Mouse (Mus musculus): ENCODE results near the gene Celsr1. TPM values are rescaled to one million over a fixed set of nuclear protein-coding genes. Genes with fewer than 3 reads are reported as not detected.
A peak's percentile ranks its signal among the peaks of the same experiment; 100 is the strongest.
"Not testable (repeated sequence)": the region's sequence is repeated elsewhere in the genome, so short reads cannot be mapped to it uniquely, and the experiment has no call there.

Celsr1 gene
- polyA plus RNA-seq, 1 experiment from 2014 or later = 2.0 TPM

DNA sequence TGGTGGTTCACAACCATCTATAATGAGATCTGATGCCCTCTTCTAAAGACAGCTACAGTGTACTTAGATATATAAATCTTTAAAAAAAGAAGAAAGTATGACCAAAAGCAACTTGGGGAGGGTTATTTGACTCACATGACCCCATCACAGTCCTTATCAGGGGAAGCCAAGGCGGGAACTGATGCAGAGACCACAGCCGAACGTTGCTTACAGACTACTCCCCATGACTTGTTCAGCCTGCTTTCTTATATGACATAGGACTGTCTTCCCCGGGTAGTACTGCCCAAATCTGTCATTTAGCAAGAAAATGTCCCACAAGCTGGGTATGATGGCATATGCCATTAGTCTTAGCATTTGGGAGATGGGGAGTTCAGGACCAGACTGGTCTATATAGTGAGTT lies 144.3 kb downstream of the Celsr1 start:
- WGBS = 83% methylated on average over 4 of the region's 4 CpGs
- Histone ChIP-seq H3K36me3 (ENCODE audit: control insufficient read depth, insufficient read depth, low read length) (peaks cover 27% of the 10 kb centered on the region), H3K27ac (replicated peaks) (no peak overlapping the region), H3K4me1 (replicated peaks; ENCODE audit: control insufficient read depth, insufficient read depth) (no peaks in the 10 kb centered on the region), H3K27me3 (ENCODE audit: control insufficient read depth, insufficient read depth, low read length) (no peaks in the 10 kb centered on the region), H3K4me3 (ENCODE audit: low read depth, low read length) (no peak overlapping the region), H3K9me3 (ENCODE audit: control insufficient read depth, low read length) (no peaks in the 10 kb centered on the region), H3K9ac (ENCODE audit: low read length) (no peak overlapping the region), H3K4me2 (replicated peaks; ENCODE audit: low read depth) (no peak overlapping the region)
- no peak for TF ChIP-seq CTCF (IDR thresholded peaks at IDR 0.05; ENCODE audit: low read depth)
- no peak for TF ChIP-seq EP300 (optimal IDR thresholded peaks at IDR 0.05)
- DNase-seq (ENCODE audit: low spot score) (no peak), ATAC-seq (ENCODE audit: low FRiP score, low TSS enrichment) (no peak)

DNA sequence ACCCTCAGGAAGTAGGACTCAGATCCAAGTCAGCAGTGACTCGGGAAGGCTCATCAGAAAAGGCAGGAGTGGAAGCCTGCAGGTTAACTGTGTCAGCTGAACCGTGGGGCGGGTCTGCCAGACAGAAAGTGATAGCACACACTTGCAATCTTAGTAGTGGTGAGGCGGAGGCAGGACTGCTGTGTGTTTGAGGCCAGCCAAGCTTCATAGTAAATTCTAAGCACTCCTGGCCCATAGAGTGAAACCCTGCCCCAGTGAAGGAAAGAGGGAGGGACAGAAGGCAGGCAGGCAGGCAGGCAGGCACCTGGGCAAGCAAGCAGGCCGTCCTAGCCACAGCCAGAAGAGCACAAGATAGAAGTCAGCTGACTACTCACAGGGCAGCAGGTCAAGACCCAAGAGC lies 148.0 kb downstream of the Celsr1 start:
- Histone ChIP-seq H3K4me2 (replicated peaks; ENCODE audit: low read depth) (no peak overlapping the region), H3K9ac (ENCODE audit: low read length) (no peak overlapping the region), H3K4me3 (ENCODE audit: low read depth, low read length) (no peak overlapping the region), H3K27ac (replicated peaks) (no peak overlapping the region), H3K36me3 (ENCODE audit: control insufficient read depth, insufficient read depth, low read length) (peaks cover 24% of the 10 kb centered on the region), H3K4me1 (replicated peaks; ENCODE audit: control insufficient read depth, insufficient read depth) (no peaks in the 10 kb centered on the region), H3K27me3 (ENCODE audit: control insufficient read depth, insufficient read depth, low read length) (no peaks in the 10 kb centered on the region), H3K9me3 (ENCODE audit: control insufficient read depth, low read length) (no peaks in the 10 kb centered on the region)
- WGBS = 73% methylated on average over 5 of the region's 5 CpGs
- ATAC-seq (ENCODE audit: low FRiP score, low TSS enrichment) (no peak), DNase-seq (ENCODE audit: low spot score) (no peak)
- TF ChIP-seq CTCF (IDR thresholded peaks at IDR 0.05; ENCODE audit: low read depth) = no peak
- no peak for TF ChIP-seq EP300 (optimal IDR thresholded peaks at IDR 0.05)

DNA sequence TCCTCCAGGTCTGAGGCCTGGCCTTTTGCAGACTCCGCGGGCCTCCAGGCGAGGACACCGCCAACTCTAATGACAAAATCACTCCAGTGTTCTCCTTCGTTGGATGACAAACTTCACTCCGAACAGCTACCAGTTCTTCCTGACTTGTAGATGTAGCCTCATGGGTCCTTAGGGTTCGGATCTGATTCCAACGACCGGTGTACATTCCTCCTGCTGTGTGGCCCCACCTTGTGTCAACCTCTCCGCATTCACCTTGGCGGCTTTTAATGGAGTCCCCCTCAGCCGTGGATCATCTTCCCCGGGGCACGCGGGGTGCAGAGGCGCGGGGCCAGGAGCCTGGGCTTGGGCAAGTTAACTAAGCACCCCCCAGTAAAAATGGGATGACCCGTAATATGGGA lies 154.1 kb downstream of the Celsr1 start:
- under 1% methylated on average over 18 of the region's 18 CpGs for WGBS
- peak; percentile 60 for DNase-seq (ENCODE audit: low spot score)
- Histone ChIP-seq H3K9me3 (ENCODE audit: control insufficient read depth, low read length) (no peaks in the 10 kb centered on the region), H3K27ac (replicated peaks) (peak overlapping the region; percentile 91), H3K4me1 (replicated peaks; ENCODE audit: control insufficient read depth, insufficient read depth) (no peaks in the 10 kb centered on the region), H3K27me3 (ENCODE audit: control insufficient read depth, insufficient read depth, low read length) (no peaks in the 10 kb centered on the region), H3K9ac (ENCODE audit: low read length) (peak overlapping the region; percentile 89), H3K4me2 (replicated peaks; ENCODE audit: low read depth) (peak overlapping the region; percentile 96), H3K4me3 (ENCODE audit: low read depth, low read length) (peak overlapping the region; percentile 75), H3K36me3 (ENCODE audit: control insufficient read depth, insufficient read depth, low read length) (peaks cover 14% of the 10 kb centered on the region; the same call in 1 of the 2 replicates)
- TF ChIP-seq EP300 (optimal IDR thresholded peaks at IDR 0.05) = no peak
- TF ChIP-seq CTCF (IDR thresholded peaks at IDR 0.05; ENCODE audit: low read depth) = no peak
- peak; percentile 70 for ATAC-seq (ENCODE audit: low FRiP score, low TSS enrichment)

DNA sequence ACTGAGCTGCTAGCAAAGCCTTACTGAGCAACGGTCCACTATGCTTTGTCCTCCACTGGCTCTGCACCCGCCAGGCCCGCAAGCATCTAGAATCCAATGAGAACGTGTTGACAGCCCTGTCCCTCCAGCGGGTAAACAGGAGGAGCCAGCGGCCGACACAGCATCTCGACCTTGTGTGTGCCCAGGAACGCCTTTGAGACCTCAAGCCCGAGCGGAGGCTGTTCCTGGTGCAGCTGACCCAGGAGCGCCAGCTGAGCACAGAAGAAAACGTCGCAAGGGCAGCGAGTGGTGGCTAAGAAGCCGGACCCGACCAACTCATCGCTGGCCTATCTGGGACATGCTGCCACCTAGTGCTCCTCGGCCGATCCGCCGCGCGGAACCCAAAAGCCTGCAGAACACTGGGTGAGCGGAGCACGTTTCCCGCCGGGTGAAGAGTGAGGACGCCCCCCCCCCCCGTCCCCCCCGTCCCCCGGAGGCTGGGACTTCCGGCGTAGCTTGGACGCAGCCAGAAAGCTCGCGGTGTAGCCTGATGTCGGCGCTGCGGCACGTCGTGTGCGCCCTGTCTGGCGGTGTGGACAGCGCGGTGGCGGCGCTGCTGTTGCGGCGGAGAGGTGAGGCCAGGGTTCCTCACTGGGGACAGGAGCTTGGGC lies 154.6 kb downstream of the Celsr1 start, which contains the start of gene Trmu:
Gene Trmu (plus strand): TSS at position 465 of the 650 bp plus-strand sequence.
- no peaks in the 10 kb centered on the region for H3K27me3 ChIP-seq (ENCODE audit: control insufficient read depth, insufficient read depth, low read length)
- no peaks in the 10 kb centered on the region for H3K4me1 ChIP-seq (replicated peaks; ENCODE audit: control insufficient read depth, insufficient read depth)
- H3K36me3 ChIP-seq (ENCODE audit: control insufficient read depth, insufficient read depth, low read length) = peaks cover 14% of the 10 kb centered on the region; the same call in 1 of the 2 replicates
- under 1% methylated on average over 34 of the region's 50 CpGs for WGBS
- H3K9ac ChIP-seq (ENCODE audit: low read length) = peak within 1 kb of the TSS; percentile 89
- peak within 1 kb of the TSS; percentile 91 for H3K27ac ChIP-seq (replicated peaks)
- ATAC-seq (ENCODE audit: low FRiP score, low TSS enrichment) (peak; percentile 95), DNase-seq (ENCODE audit: low spot score) (peak; percentile 95)
- no peak for TF ChIP-seq EP300 (optimal IDR thresholded peaks at IDR 0.05)
- peak; percentile 77 for TF ChIP-seq CTCF (IDR thresholded peaks at IDR 0.05; ENCODE audit: low read depth)
- peak within 1 kb of the TSS; percentile 75 for H3K4me3 ChIP-seq (ENCODE audit: low read depth, low read length)
- no peaks in the 10 kb centered on the region for H3K9me3 ChIP-seq (ENCODE audit: control insufficient read depth, low read length)
- peak within 1 kb of the TSS; percentile 96 for H3K4me2 ChIP-seq (replicated peaks; ENCODE audit: low read depth)

DNA sequence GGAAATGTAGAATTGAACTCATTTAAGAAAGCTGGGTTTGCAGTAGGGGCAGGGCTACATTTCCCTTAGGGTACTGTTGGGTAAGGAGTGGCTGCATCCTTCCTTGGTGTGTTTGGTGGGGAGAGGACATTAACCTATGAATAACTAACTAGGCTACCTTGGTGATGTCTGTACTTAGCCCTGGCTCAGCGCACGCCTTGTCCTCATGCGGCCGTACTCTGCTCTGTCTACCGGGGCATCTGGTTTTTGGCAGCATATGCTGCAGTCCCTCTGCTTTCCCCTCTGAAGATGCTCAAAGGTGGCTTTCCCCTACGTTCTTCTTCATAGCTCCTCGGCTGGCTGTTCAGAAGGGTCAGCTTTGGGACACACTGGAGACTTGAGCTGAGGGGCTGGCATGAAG lies 156.2 kb downstream of the Celsr1 start:
- peaks cover 7% of the 10 kb centered on the region for H3K36me3 ChIP-seq (ENCODE audit: control insufficient read depth, insufficient read depth, low read length)
- no peak for TF ChIP-seq EP300 (optimal IDR thresholded peaks at IDR 0.05)
- no peak for TF ChIP-seq CTCF (IDR thresholded peaks at IDR 0.05; ENCODE audit: low read depth)
- WGBS = 93% methylated on average over 7 of the region's 7 CpGs
- no peaks in the 10 kb centered on the region for H3K9me3 ChIP-seq (ENCODE audit: control insufficient read depth, low read length)
- H3K9ac ChIP-seq (ENCODE audit: low read length) = no peak overlapping the region
- no peak overlapping the region for H3K4me3 ChIP-seq (ENCODE audit: low read depth, low read length)
- H3K27me3 ChIP-seq (ENCODE audit: control insufficient read depth, insufficient read depth, low read length) = no peaks in the 10 kb centered on the region
- H3K27ac ChIP-seq (replicated peaks) = no peak overlapping the region
- H3K4me1 ChIP-seq (replicated peaks; ENCODE audit: control insufficient read depth, insufficient read depth) = no peaks in the 10 kb centered on the region
- DNase-seq (ENCODE audit: low spot score) = no peak
- no peak overlapping the region for H3K4me2 ChIP-seq (replicated peaks; ENCODE audit: low read depth)
- ATAC-seq (ENCODE audit: low FRiP score, low TSS enrichment) = no peak

DNA sequence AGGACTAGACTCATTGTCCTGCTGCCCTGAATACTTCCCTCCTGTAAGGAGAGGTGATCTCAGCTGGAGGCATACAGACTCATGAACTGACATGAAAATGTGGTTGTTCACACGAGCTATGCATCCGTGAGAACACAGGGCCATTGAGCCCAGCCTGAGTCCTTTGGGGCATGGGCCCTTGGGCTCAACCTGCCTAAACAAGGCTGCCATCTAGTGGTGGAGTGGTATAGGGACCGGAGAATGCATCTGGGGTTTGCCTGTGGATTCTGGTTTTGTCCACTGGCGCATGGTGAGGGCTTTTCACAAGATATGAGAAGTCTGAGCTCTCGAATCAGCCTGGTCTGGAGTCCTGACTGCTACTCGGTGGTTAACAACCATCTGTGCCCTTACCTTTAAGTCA lies 165.9 kb downstream of the Celsr1 start:
- no peak overlapping the region for H3K9ac ChIP-seq (ENCODE audit: low read length)
- no peaks in the 10 kb centered on the region for H3K4me1 ChIP-seq (replicated peaks; ENCODE audit: control insufficient read depth, insufficient read depth)
- H3K27me3 ChIP-seq (ENCODE audit: control insufficient read depth, insufficient read depth, low read length) = no peaks in the 10 kb centered on the region
- H3K27ac ChIP-seq (replicated peaks) = no peak overlapping the region
- peak; percentile 59 for ATAC-seq (ENCODE audit: low FRiP score, low TSS enrichment)
- no peak overlapping the region for H3K4me2 ChIP-seq (replicated peaks; ENCODE audit: low read depth)
- no peaks in the 10 kb centered on the region for H3K9me3 ChIP-seq (ENCODE audit: control insufficient read depth, low read length)
- H3K4me3 ChIP-seq (ENCODE audit: low read depth, low read length) = no peak overlapping the region
- H3K36me3 ChIP-seq (ENCODE audit: control insufficient read depth, insufficient read depth, low read length) = peaks cover 31% of the 10 kb centered on the region
- peak; percentile 74 for DNase-seq (ENCODE audit: low spot score)
- WGBS = 40% methylated on average over 6 of the region's 6 CpGs
- TF ChIP-seq CTCF (IDR thresholded peaks at IDR 0.05; ENCODE audit: low read depth) (peak; percentile 98), EP300 (optimal IDR thresholded peaks at IDR 0.05) (no peak)

DNA sequence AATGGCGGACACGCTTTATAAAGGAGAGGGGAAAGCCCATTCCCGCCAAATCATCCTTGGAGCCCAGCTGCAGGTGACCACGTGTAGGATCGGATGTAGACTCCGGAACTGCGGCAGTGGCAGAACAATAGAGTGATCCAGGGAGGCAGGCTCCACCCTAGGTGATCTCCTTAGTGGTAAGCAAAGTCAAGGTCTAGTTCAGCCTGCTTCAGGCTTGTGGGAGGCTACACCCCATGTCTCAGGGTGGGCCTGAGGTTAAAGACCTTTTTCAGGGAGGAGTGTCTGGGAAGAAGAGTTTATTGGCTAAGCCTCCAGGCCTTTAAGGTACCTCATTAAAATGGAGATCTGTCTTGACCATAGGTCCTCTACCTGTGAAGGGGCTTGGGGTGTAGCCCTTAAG lies 167.7 kb downstream of the Celsr1 start:
- peaks cover 21% of the 10 kb centered on the region for H3K36me3 ChIP-seq (ENCODE audit: control insufficient read depth, insufficient read depth, low read length)

More for the DNA sequence above, 167.7 kb downstream of the Celsr1 start:
- not testable (repeated sequence) for ATAC-seq (ENCODE audit: low FRiP score, low TSS enrichment); H3K9me3 ChIP-seq (ENCODE audit: control insufficient read depth, low read length); H3K4me1 ChIP-seq (replicated peaks; ENCODE audit: control insufficient read depth, insufficient read depth); H3K27me3 ChIP-seq (ENCODE audit: control insufficient read depth, insufficient read depth, low read length); H3K4me3 ChIP-seq (ENCODE audit: low read depth, low read length); H3K9ac ChIP-seq (ENCODE audit: low read length); H3K27ac ChIP-seq (replicated peaks); H3K4me2 ChIP-seq (replicated peaks; ENCODE audit: low read depth); DNase-seq (ENCODE audit: low spot score)
- WGBS = 86% methylated on average over 7 of the region's 7 CpGs

Measured in stomach, postnatal 0 days (tissue).